Mouse (Mus musculus) A20 (cell line): ENCODE data around the gene Isoc2a.
"Not testable (repeated sequence)": the region's sequence is repeated elsewhere in the genome, so short reads cannot be mapped to it uniquely, and the experiment has no call there.

Experiments used
- DNase-seq: peaks from one replicate; pipeline ENCODE4 v3.0.0-alpha.2; 2011; ENCODE audit warnings: low read depth, low spot score

Gene Isoc2a

DNA sequence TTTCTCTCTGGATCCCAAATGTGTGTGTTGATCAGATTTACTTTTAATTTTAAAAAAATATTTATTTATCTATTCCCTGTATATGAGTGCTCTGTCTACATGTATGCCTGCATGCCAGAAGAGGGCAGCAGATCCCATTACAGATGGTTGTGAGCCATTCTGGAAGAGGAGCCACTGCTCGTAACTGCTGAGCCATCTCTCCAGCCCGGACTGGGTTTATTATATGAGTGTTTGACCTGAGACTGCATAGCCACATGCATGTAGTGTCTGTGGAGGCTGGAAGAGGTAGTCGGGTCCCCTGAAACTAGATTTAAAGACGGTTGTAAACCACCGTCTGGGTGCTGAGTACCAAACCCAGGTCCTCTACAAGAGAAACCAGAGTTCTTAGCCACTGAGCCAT lies 11.9 kb upstream of the Isoc2a start:
- DNase-seq: peak; percentile 85

- peak; percentile 98 for DNase-seq
These were observed 11.1 kb upstream of the Isoc2a start for GRCm38 (mm10) chr7:4865579-4866493.

DNA sequence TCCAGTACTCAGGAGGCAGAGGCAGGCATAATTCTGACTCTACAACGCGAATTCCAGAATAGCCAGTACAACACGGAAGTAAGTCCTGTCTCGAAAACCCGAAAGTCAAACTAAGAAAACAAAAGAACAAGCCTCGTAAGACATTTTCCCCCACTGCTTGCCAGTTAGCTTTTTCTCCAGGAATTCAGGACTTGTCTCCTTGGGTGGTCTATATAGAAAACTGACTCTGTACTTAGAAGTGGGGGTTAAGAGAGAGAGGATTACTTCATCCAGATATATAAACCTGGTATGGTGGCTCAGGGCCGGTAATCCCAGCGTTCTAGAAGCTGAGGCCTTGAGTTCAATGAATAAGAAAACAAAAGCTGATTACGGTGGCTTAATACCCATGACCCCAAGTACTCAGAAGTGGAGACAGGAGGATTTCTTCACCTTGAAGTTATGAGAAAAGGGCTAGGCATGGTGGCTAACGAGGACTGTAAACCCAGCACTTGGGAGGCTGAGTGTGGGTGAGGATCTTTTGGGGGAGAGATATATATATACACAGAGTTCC lies 10.2 kb upstream of the Isoc2a start:
- no peak for DNase-seq

- DNase-seq: peak; percentile 34
These were observed 6.8 kb upstream of the Isoc2a start, which contains the start of gene Isoc2b for GRCm38 (mm10) chr7:4870133-4870532. Gene Isoc2b (minus strand): TSS chr7:4870258.

- no peak for DNase-seq
These were observed 273 bp downstream of the Isoc2a start for GRCm38 (mm10) chr7:4877226-4877625.

- DNase-seq: peak; percentile 64
These were observed 1.2 kb downstream of the Isoc2a start for GRCm38 (mm10) chr7:4878186-4878585.

DNA sequence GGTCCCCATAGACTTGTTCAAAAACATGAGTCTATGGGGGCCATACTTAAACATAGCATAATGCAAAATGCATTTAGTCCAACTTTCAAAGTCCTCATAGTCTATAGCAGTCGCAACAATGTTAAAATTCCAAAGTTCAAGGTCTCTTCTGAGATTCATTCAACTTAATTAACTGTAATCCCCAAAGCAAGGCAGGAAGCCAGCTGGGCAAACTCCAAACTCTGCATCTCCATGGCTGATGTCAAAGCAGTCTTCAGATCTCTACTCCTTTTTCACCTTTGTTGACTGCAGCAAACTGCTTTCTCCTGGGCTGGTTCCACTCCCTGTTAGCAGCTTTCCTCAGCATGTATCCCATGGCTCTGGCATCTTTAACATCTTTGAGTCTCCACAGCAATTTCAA lies 2.1 kb downstream of the Isoc2a start:
- not testable (repeated sequence) for DNase-seq

- DNase-seq: no peak
These were observed 9.7 kb downstream of the Isoc2a start for GRCm38 (mm10) chr7:4886680-4887079.

DNA sequence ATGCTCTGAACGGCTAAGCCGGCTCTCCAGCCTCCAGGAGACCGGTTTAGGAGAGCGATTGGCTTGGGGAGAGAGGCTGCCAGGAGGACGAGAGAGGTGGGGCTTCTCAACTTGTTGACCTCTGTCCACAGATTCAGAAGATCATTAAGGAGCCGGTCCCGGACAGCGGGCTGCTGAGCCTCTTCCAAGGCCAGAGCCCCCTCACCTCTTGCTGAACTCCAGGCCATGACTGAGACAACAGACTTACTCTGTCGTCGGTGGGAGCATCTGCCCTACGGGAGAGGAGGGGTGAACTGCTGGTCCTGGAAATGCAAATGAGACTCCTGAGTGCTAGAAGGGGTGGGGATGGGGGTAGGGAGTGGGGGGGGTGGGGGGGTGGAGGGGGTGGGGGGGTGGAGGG lies 18.2 kb downstream of the Isoc2a start:
- no peak for DNase-seq

DNA sequence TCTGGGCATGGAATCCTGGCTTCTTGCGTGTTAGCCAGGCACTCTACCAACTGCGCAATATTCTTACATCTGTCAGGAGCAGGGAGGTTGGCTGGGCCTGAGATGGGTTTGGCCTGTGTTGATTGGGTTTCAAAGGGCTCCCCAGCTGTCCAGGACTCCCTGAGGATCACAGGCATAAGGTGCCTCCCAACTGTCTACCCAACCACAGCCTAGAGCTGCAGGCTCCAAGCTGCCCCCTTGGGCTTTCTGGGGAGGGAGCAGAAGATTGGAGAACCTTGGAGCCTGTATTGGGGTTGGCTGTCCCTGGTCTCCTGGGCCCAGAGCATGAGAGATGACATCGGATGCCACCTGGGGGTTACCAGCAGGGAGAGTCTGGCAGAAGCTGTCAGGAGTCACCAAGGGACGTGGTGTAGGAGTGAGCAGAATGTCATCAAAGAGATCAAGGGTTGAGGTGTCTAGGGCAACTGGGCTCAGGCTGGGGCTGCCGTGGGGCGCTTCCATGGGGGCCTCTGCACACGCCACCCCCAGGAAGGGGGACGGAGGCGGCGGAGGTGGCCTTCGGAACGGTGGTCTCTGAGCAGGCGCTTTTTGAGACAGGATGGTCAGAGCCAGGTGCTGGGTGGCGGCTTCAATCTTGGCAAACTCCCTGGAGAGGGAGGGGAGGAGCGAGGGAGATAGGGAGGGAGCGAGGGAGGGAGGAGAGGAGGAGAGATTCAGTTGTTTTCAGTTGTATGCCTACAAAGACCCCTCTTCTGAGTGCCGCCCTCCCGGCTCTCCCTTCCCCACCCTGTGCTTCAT lies 22.1 kb downstream of the Isoc2a start:
- no peak for DNase-seq

DNA sequence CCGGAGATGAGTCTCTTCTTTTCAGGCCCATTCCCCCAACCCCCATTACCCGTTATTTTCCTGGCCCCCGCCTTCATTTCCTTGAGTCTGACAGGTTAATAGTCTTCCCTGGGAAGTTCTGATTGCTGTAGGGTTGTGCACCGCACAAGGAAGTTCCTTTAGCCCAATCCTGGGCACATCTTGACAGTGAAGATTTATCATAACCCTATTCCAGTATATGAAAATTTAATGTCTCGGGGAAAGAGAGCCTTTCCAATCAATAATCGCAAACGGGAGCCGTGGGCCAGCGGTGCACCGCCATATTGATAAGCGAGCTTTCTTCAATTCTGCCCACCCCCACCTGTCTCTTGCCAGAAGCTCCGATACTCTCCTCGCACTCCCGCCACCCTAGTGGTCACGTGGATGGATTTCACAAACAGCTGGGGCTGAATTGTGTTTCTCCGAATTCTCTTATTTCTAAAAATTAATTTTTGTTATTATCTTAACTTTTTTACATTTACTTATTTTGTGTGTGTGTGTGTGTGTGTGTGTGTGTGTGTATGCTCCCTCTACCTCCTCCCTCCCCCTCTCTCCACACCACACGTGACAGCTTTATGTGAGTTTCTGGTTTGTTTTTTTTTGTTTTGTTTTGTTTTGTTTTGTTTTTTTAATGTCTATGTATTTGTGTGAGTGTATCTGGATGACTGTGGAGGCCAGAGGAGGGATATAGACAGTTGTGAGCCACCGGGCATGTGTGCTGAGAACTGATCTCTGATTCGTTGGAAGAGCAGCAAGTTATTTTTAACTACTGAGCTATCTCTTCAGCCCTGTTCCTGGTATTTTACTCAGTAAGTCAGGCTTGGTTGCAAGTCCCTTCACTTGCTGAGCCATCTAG lies 22.9 kb downstream of the Isoc2a start:
- no peak for DNase-seq

GRCm38 (mm10) chr7:4900523-4900851 lies 23.5 kb downstream of the Isoc2a start:
- DNase-seq: no peak

- DNase-seq: peak; percentile 61
These were observed 24.2 kb downstream of the Isoc2a start for GRCm38 (mm10) chr7:4901171-4901570.

DNA sequence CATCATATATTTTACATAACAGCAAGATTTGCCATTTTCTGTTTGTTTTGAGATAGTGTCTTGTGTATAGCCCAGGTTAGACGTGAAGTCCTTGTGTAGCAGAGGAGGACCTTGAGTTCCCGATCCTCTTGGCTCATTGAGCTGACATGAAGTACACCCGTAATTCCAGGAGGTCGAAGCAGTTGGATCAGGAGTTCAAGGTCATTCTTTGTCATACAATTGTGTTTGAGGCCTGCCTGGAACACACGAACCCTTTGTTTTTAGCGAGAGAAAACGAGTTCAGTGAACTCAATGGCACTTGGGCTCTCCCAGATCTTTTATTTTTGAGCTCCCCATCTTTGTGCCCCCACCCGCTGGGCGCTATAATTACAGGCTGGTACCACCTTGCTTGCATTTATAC lies 25.5 kb downstream of the Isoc2a start:
- DNase-seq: no peak

DNA sequence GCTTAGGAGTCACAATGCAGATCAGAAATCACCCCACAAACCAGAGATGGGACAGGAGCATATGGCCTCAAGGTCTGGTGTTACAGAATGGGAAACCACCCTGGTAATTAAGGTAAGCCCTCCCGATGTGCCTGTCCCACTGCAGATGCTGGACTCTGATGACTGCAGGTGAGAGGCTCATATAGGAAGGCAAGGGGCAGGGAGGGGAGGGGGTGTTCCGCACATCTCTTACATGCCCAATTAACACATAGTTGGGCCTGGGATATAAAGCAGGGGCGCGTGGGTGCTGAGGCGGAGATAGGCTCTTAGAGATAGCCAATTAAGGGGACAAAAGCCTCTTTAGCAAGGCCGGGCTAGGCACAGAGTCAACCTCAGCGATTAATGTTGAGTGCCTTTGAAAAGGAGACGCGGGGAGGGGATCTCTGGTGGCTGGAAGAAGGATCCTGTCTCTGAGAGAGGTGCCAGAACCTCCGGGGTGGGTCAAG lies 29.6 kb downstream of the Isoc2a start, which contains the start of gene Gm36210:
Gm36210 (minus strand) TSS at position 51 of the 485 bp plus-strand sequence.
- DNase-seq: no peak

GRCm38 (mm10) chr7:4911561-4911960 lies 34.6 kb downstream of the Isoc2a start:
- DNase-seq: peak; percentile 39

- peak; percentile 38 for DNase-seq
These were observed 35.3 kb downstream of the Isoc2a start for GRCm38 (mm10) chr7:4912248-4912647.

DNA sequence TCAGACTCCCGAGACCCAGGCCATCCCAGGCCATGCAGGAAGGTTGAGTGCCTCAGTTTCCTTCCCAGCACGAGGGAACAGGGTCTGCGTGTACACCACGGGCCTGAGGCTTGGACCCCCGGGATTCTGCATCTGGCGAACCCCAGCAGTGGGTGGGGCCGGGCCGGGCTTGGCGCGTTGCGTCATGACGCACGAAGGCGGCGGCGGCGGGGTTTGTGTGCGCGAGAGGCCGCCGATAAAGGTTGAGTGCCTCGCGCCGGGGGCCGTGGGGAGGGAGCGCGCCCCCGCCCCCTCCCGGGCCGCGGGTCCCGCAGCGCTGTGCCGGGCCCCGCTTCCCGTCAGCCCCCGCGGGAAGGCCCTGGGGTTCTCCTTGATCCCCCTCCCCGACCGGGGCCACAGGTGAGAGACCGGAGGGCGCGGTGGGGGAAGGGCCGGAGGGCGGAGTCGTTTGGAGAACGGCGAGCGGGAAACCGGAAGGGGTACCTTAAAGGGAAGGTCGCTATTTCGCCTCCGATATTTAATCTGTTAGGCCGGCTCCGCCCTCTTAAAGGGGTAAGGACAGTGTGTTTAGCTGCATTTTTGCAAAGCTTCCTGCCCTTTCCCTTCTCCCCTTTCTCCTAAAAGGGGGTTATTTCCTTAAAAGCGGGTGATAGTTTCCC lies 38.2 kb downstream of the Isoc2a start, which contains the start of gene Zfp628:
Zfp628 (plus strand) TSS at position 211 of the 659 bp plus-strand sequence.
- peak; percentile 96 for DNase-seq

- no peak for DNase-seq
These were observed 38.9 kb downstream of the Isoc2a start for GRCm38 (mm10) chr7:4915669-4916416.

DNA sequence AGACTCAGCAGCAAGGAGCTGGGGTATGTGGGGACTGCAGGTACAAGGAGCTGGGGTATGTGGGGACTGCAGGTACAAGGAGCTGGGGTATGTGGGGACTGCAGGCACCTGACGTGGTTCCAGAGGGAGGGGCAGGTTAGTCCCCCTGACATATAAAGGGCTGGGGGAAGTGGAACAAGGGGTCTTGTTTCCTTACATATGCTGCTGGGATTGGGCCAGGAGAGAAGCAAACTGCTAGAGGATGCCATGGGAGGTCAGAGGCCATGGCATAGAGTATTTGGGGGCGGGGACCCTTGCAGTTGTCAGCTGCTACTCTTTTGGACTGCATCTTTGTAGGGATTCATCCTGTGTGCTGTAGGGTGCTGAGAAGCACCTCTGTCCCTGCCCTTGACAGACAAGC lies 40.5 kb downstream of the Isoc2a start:
- no peak for DNase-seq
